Mouse (Mus musculus) liver, postnatal 0 days (tissue): Measurements from ENCODE around the gene Rnf145. TPM values are rescaled to one million over a fixed set of nuclear protein-coding genes. Genes with fewer than 3 reads are reported as not detected.

Experiments used
- ATAC-seq: fragments of 200-750 bp; cut with Nextera tagmentation; 2 replicates; pipeline ENCODE4 v1.8.0; 2017; ENCODE audit warnings: mild to moderate bottlenecking, moderate library complexity
- DNase-seq: peaks from one replicate; pipeline ENCODE4 v3.0.0-alpha.2; 2016
- H3K27ac ChIP-seq: fragments of 300-500 bp; sonication (generic); 2 replicates; pipeline ENCODE4 v1.5.1; 2014; ENCODE audit warnings: antibody characterized with exemption, moderate library complexity, mild to moderate bottlenecking, low read depth
- H3K27me3 ChIP-seq: fragments of 300-500 bp; sonication (generic); 2 replicates; pipeline ENCODE4 v1.6.1; 2014; ENCODE audit warnings: low read length, control low read depth, mixed read lengths; ENCODE audit not compliant: insufficient read depth
- H3K36me3 ChIP-seq: fragments of 300-500 bp; sonication (generic); replicated peaks from 2 replicates; pipeline ENCODE4 v1.6.1; 2014; ENCODE audit warnings: mild to moderate bottlenecking, control low read depth, low read length, moderate library complexity, mixed read lengths; ENCODE audit not compliant: insufficient read depth
- H3K4me1 ChIP-seq: fragments of 300-500 bp; sonication (generic); 2 replicates; pipeline ENCODE4 v1.6.1; 2014; ENCODE audit warnings: antibody characterized with exemption, mild to moderate bottlenecking, control low read depth; ENCODE audit not compliant: insufficient read depth
- H3K4me2 ChIP-seq: fragments of 300-500 bp; sonication (generic); 2 replicates; pipeline ENCODE4 v1.6.1; 2014; ENCODE audit warnings: low read depth, mild to moderate bottlenecking, low read length, moderate library complexity, mixed read lengths
- H3K4me3 ChIP-seq: fragments of 300-500 bp; sonication (generic); 2 replicates; pipeline ENCODE4 v1.5.1; 2014; ENCODE audit warnings: low read depth, low read length
- H3K9ac ChIP-seq: fragments of 300-500 bp; sonication (generic); replicated peaks from 2 replicates; pipeline ENCODE4 v1.6.1; 2014; ENCODE audit warnings: mild to moderate bottlenecking, moderate library complexity
- H3K9me3 ChIP-seq: fragments of 300-500 bp; sonication (generic); 2 replicates; pipeline ENCODE4 v1.6.1; 2016; ENCODE audit warnings: mild to moderate bottlenecking, control low read depth, low read length, mixed read lengths
- CTCF ChIP-seq: sonication (generic); IDR thresholded peaks from 2 replicates; pipeline ENCODE4 v1.5.1; 2016; ENCODE audit warnings: antibody characterized with exemption, low read depth
- EP300 ChIP-seq: IDR thresholded peaks from 2 replicates; pipeline ENCODE4 v1.6.1; 2016; ENCODE audit warnings: antibody characterized with exemption, low read depth, mild to moderate bottlenecking
- WGBS: fragments of 180-500 bp; shearing (Covaris S2); extraction: QIAGEN DNeasy Blood & Tissue Kit; methylation state at CpG from one replicate; pipeline ENCODE4 v1.1.7; 2014; ENCODE audit not compliant: insufficient replicate concordance; 5-methylcytosine and 5-hydroxymethylcytosine counted together
- polyA plus RNA-seq: library from polyadenylated mRNA; unstranded; fragments of >200 nt; fragmentation: Nextera tagmentation; extraction: Ambion mirVana; gene quantifications from 2 replicates; pipeline ENCODE4 v1.2.1, GENCODE M21; 2015

Gene Rnf145
- polyA plus RNA-seq, 1 experiment from 2014 or later = 31.9 TPM

DNA sequence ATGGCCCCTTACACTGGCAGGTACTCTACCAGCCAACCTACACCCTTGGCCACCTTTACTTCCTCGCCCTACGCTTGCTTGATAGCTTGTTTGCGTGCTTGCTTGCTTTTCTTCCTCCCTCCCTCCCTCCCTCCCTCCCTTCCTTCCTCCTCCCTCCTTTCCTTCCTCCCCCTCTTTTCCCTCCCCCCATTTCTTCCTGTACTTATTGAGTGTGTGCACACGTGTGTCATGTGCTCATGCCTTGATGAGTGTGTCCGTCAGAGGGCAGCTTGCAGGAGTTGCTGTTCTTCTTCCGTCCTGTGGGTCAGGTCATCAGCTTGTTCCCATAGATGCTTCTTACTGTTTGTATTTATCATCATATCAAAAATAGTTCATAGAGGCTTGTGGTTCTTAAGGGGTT lies 25.2 kb downstream of the Rnf145 start:
- no peak for DNase-seq
- Histone ChIP-seq H3K9ac (no peak overlapping the region), H3K9me3 (no peaks in the 10 kb centered on the region), H3K27ac (no peak overlapping the region), H3K4me3 (no peak overlapping the region), H3K4me2 (no peak overlapping the region), H3K36me3 (peaks cover 63% of the 10 kb centered on the region), H3K4me1 (peaks cover 4% of the 10 kb centered on the region; the same call in 1 of the 2 replicates), H3K27me3 (no peaks in the 10 kb centered on the region)
- ATAC-seq = no peak
- WGBS = 64% methylated on average over 6 of the region's 6 CpGs
- TF ChIP-seq CTCF = no peak
- TF ChIP-seq EP300 = no peak

DNA sequence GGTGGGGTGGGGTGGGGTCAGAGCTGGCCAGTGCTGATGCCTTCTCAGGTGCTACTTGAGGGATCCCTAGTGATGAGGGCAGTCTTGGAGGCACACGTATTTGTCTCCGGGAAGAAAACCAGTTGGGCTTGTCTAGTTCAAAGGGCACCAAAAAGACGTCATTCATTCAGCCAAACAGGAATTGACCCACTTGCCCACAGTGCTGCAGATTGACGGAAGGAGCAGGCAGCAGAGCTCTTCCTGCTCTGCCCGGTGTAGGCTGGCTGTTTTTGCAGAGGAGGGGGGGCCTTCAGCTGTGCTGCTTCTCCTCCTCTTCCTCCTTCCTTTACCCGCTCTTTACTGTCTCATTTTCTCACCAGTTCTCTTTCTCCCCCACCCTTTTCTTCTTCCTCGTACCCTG lies 26.4 kb downstream of the Rnf145 start:
- ATAC-seq (0 out of 2 replicates have a peak, but pooled peaks have one; percentile 26), DNase-seq (no peak)
- no peak overlapping the region for H3K4me3 ChIP-seq
- TF ChIP-seq EP300 (no peak), CTCF (no peak)
- H3K27ac ChIP-seq = peak overlapping the region; percentile 31
- peaks cover 5% of the 10 kb centered on the region; the same call in 1 of the 2 replicates for H3K4me1 ChIP-seq
- WGBS = 43% methylated on average over 7 of the region's 7 CpGs
- H3K27me3 ChIP-seq = no peaks in the 10 kb centered on the region
- no peak overlapping the region for H3K4me2 ChIP-seq
- no peak overlapping the region for H3K9ac ChIP-seq
- H3K36me3 ChIP-seq = peaks cover 72% of the 10 kb centered on the region
- no peaks in the 10 kb centered on the region for H3K9me3 ChIP-seq

DNA sequence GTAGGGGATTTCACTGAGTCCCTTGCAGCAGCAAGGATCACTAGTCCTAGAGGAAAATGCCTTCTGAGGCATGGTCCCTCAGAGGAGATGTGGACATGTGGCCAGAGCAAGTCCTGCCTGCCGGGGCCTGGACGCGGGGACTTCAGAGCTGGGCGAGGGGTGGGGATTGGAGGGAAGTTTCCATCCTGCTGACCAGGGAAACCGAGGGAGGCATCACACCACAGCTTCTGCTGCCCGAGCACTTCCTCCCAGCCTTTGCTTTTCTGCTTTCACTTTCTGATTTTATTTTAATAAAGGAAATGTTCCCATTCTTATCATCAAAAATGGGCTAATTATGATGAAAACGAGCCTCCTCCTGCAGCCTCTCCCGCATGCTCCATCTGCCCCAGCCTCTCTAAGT lies 27.5 kb downstream of the Rnf145 start:
- no peaks in the 10 kb centered on the region for H3K9me3 ChIP-seq
- no peak for DNase-seq
- peaks cover 5% of the 10 kb centered on the region; the same call in 1 of the 2 replicates for H3K4me1 ChIP-seq
- H3K27me3 ChIP-seq = no peaks in the 10 kb centered on the region
- ATAC-seq = no peak
- 64% methylated on average over 8 of the region's 8 CpGs for WGBS
- peak overlapping the region; percentile 46 for H3K4me2 ChIP-seq
- H3K4me3 ChIP-seq = no peak overlapping the region
- peak overlapping the region; percentile 67 for H3K27ac ChIP-seq
- peak overlapping the region; percentile 38 for H3K9ac ChIP-seq
- TF ChIP-seq CTCF (no peak), EP300 (no peak)
- H3K36me3 ChIP-seq = peaks cover 82% of the 10 kb centered on the region

DNA sequence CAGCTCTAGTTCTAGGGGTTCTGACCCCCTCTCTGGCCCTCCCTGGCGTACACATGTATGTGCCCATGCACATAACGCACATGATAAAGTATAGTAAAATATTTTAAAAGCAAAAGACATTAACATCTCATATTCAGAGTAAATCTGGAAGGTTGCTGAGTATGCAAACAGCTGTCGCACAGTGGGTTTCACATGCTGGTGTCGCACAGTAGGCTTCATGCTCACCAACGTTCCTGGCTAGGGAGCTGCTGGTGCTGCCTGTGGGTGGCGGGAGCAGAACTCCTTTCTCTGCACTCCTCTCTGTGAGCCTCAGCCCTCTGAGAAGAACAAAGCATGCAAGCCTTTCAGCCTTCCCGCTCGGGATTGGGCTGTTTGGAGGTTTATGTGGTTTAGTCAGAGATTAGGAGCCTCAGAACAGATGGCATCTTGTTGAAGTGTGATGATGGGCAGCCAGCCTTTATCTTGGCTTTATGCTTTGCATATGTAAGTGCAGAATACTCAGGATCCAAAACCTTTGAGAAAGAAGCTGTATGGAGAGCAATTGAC lies 29.0 kb downstream of the Rnf145 start:
- H3K9me3 ChIP-seq = no peaks in the 10 kb centered on the region
- TF ChIP-seq EP300 (no peak), CTCF (no peak)
- WGBS = 85% methylated on average over 8 of the region's 8 CpGs
- peaks cover 85% of the 10 kb centered on the region for H3K36me3 ChIP-seq
- H3K4me3 ChIP-seq = no peak overlapping the region
- H3K4me1 ChIP-seq = peaks cover 5% of the 10 kb centered on the region; the same call in 1 of the 2 replicates
- no peak overlapping the region for H3K27ac ChIP-seq
- no peak overlapping the region for H3K9ac ChIP-seq
- H3K4me2 ChIP-seq = no peak overlapping the region
- DNase-seq (no peak), ATAC-seq (no peak)
- no peaks in the 10 kb centered on the region for H3K27me3 ChIP-seq

DNA sequence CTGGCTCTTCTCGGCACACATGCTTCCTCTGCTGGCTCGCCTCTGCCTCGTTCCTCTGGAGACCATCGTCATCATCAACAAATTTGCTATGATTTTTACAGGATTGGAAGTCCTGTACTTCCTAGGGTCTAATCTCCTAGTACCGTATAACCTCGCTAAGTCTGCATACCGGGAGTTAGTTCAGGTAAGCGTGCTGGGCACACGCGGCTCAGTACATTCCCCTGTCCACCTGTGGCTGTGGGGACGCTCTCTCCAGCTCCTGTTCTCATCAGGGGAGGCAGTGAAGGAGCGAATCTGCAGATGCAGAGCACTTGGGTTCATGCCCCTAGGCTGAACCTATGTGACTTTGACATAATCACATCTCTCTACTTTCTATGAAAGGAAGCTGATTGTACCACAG lies 30.1 kb downstream of the Rnf145 start:
- DNase-seq (no peak), ATAC-seq (no peak)
- Histone ChIP-seq H3K4me2 (no peak overlapping the region), H3K4me3 (no peak overlapping the region), H3K9ac (no peak overlapping the region; the same call in 1 of the 2 replicates), H3K27me3 (no peaks in the 10 kb centered on the region), H3K36me3 (peaks cover 89% of the 10 kb centered on the region), H3K9me3 (no peaks in the 10 kb centered on the region), H3K4me1 (peaks cover 4% of the 10 kb centered on the region; the same call in 1 of the 2 replicates), H3K27ac (no peak overlapping the region)
- 88% methylated on average over 12 of the region's 12 CpGs for WGBS
- TF ChIP-seq EP300 (no peak), CTCF (no peak)

DNA sequence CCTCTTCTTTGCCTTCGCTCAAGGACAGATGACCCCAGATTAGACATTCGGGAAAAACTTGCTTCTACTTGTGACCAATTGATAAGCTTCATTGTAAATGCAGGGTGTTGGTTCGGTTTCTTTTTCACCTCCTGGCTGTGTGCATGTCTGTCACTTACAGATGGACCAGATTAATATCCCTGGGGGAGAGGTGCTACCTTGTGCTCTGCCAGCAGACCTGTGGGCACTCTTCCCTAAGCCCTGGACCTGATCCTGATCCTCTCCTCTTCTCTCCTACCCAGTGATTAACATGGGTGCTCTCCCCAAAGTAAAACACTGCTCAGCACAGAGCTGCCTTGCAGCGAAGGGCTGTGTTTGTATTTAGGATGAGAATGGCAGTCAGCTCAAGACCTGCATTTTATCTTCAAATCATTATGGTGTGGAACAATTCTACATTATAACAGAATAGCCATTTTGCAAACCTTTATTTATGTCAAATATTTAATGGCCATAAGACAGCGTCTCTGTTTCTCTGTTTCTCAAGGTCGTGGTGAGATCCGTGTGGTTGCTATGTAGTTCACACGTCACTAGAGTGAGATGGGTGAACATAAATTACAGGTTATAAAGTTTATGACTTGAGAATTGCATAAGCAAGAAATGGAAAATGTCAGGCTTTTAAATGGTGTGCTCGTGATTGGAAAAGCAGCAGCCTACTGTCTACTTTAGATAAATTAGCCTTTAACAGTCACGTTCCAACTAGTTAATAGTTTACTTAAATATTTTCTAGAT lies 30.9 kb downstream of the Rnf145 start:
- H3K4me1 ChIP-seq = 0 out of 2 replicates have a peak, but pooled peaks cover 2% of the 10 kb centered on the region
- peaks cover 87% of the 10 kb centered on the region for H3K36me3 ChIP-seq

More for the DNA sequence above, 30.9 kb downstream of the Rnf145 start:
- TF ChIP-seq EP300 (no peak), CTCF (no peak)
- DNase-seq = no peak
- no peak overlapping the region for H3K4me2 ChIP-seq
- no peaks in the 10 kb centered on the region for H3K27me3 ChIP-seq
- no peak overlapping the region for H3K27ac ChIP-seq
- H3K9me3 ChIP-seq = no peaks in the 10 kb centered on the region
- H3K4me3 ChIP-seq = no peak overlapping the region
- ATAC-seq = no peak
- no peak overlapping the region for H3K9ac ChIP-seq
- WGBS = 89% methylated on average over 10 of the region's 10 CpGs
